Mouse (Mus musculus) stomach, postnatal 0 days (tissue): ENCODE results near the gene Nme8. TPM values are rescaled to one million over a fixed set of nuclear protein-coding genes. Genes with fewer than 3 reads are reported as not detected.

ENCODE experiments used
- ATAC-seq: fragments of 200-750 bp; cut with Nextera tagmentation; 2 replicates; pipeline ENCODE4 v1.8.0; 2017; ENCODE audit not compliant: low FRiP score, low TSS enrichment
- DNase-seq: peaks from one replicate; pipeline ENCODE4 v3.0.0-alpha.2; 2016; ENCODE audit warnings: low spot score
- H3K27ac ChIP-seq: fragments of 300-500 bp; sonication (generic); replicated peaks from 2 replicates; pipeline ENCODE4 v1.5.1; 2014; ENCODE audit warnings: mild to moderate bottlenecking, control low read depth
- H3K27me3 ChIP-seq: fragments of 300-500 bp; sonication (generic); 2 replicates; pipeline ENCODE4 v1.6.1; 2014; ENCODE audit warnings: low read length; ENCODE audit not compliant: control insufficient read depth, insufficient read depth
- H3K36me3 ChIP-seq: fragments of 300-500 bp; sonication (generic); 2 replicates; pipeline ENCODE4 v1.6.1; 2014; ENCODE audit warnings: low read length, mixed read lengths; ENCODE audit not compliant: control insufficient read depth, insufficient read depth
- H3K4me1 ChIP-seq: fragments of 300-500 bp; sonication (generic); replicated peaks from 2 replicates; pipeline ENCODE4 v1.6.1; 2014; ENCODE audit warnings: antibody characterized with exemption; ENCODE audit not compliant: control insufficient read depth, insufficient read depth
- H3K4me2 ChIP-seq: fragments of 300-500 bp; sonication (generic); replicated peaks from 2 replicates; pipeline ENCODE4 v1.6.1; 2014; ENCODE audit warnings: low read depth, mild to moderate bottlenecking, control low read depth, moderate library complexity
- H3K4me3 ChIP-seq: fragments of 300-500 bp; sonication (generic); 2 replicates; pipeline ENCODE4 v1.5.1; 2014; ENCODE audit warnings: low read depth, low read length, control low read depth
- H3K9ac ChIP-seq: fragments of 300-500 bp; sonication (generic); 2 replicates; pipeline ENCODE4 v1.6.1; 2014; ENCODE audit warnings: mild to moderate bottlenecking, low read length, control low read depth, mixed read lengths
- H3K9me3 ChIP-seq: fragments of 300-500 bp; sonication (generic); 2 replicates; pipeline ENCODE4 v1.6.1; 2016; ENCODE audit warnings: low read length; ENCODE audit not compliant: control insufficient read depth
- CTCF ChIP-seq: IDR thresholded peaks from 2 replicates; pipeline ENCODE4 v1.5.1; 2016; ENCODE audit warnings: antibody characterized with exemption, low read depth, mild to moderate bottlenecking, moderate library complexity
- EP300 ChIP-seq: optimal IDR thresholded peaks from 2 replicates; pipeline ENCODE3; 2016; ENCODE audit warnings: antibody characterized with exemption
- WGBS: fragments of 180-500 bp; shearing (Covaris S2); extraction: QIAGEN DNeasy Blood & Tissue Kit; methylation state at CpG from one replicate; pipeline ENCODE4 v1.1.7; 2014; 5-methylcytosine and 5-hydroxymethylcytosine counted together
- polyA plus RNA-seq: library from polyadenylated mRNA; unstranded; fragments of >200 nt; fragmentation: Nextera tagmentation; extraction: Ambion mirVana; gene quantifications from 2 replicates; pipeline ENCODE4 v1.2.1, GENCODE M21; 2015

The Nme8 gene
- polyA plus RNA-seq, 1 experiment from 2014 or later, result not detected

GRCm38 (mm10) chr13:19619216-19619927 is 78.2 kb downstream of the Nme8 start, which contains the start of gene Epdr1:
TSS of gene Epdr1 (minus strand) at chr13:19619927.
- ATAC-seq, result peak; percentile 88
- Histone ChIP-seq H3K4me2 (peak within 1 kb of the TSS; percentile 100), H3K36me3 (no peaks in the 10 kb centered on the region), H3K9ac (peak within 1 kb of the TSS; percentile 76), H3K4me1 (peaks cover 3% of the 10 kb centered on the region; the same call in 1 of the 2 replicates), H3K27ac (peak within 1 kb of the TSS; percentile 58), H3K27me3 (no peaks in the 10 kb centered on the region), H3K9me3 (no peaks in the 10 kb centered on the region), H3K4me3 (peak within 1 kb of the TSS; percentile 66)
- 0% methylated on average over 46 of the region's 46 CpGs for WGBS
- peak; percentile 72 for DNase-seq
- TF ChIP-seq CTCF, result peak; percentile 78
- TF ChIP-seq EP300, result no peak

GRCm38 (mm10) chr13:19618841-19619215 is 78.8 kb downstream of the Nme8 start:
- H3K9me3 ChIP-seq, result no peaks in the 10 kb centered on the region
- H3K4me3 ChIP-seq, result peak overlapping the region; percentile 66
- DNase-seq, result no peak
- no peaks in the 10 kb centered on the region for H3K36me3 ChIP-seq
- H3K9ac ChIP-seq, result peak overlapping the region; percentile 76
- H3K27me3 ChIP-seq, result no peaks in the 10 kb centered on the region
- H3K27ac ChIP-seq, result peak overlapping the region; percentile 58; the same call in 1 of the 2 replicates
- no peak for TF ChIP-seq EP300
- TF ChIP-seq CTCF, result no peak
- WGBS, result 11% methylated on average over 5 of the region's 5 CpGs
- peak overlapping the region; percentile 100 for H3K4me2 ChIP-seq
- ATAC-seq, result no peak
- peaks cover 3% of the 10 kb centered on the region; the same call in 1 of the 2 replicates for H3K4me1 ChIP-seq

GRCm38 (mm10) chr13:19618081-19618480 is 79.5 kb downstream of the Nme8 start:
- no peaks in the 10 kb centered on the region for H3K27me3 ChIP-seq
- H3K4me3 ChIP-seq, result no peak overlapping the region
- H3K9me3 ChIP-seq, result no peaks in the 10 kb centered on the region
- DNase-seq (no peak), ATAC-seq (no peak)
- no peak overlapping the region for H3K9ac ChIP-seq
- peaks cover under 1% of the 10 kb centered on the region; the same call in 1 of the 2 replicates for H3K4me1 ChIP-seq
- no peaks in the 10 kb centered on the region for H3K36me3 ChIP-seq
- TF ChIP-seq EP300, result no peak
- TF ChIP-seq CTCF, result no peak
- no peak overlapping the region for H3K27ac ChIP-seq
- WGBS, result 96% methylated on average over 4 of the region's 4 CpGs
- no peak overlapping the region for H3K4me2 ChIP-seq

- Histone ChIP-seq H3K27ac (no peak overlapping the region), H3K4me1 (no peaks in the 10 kb centered on the region), H3K4me3 (no peak overlapping the region), H3K27me3 (no peaks in the 10 kb centered on the region), H3K4me2 (no peak overlapping the region), H3K36me3 (no peaks in the 10 kb centered on the region), H3K9me3 (no peaks in the 10 kb centered on the region), H3K9ac (no peak overlapping the region)
- no peak for DNase-seq
- no peak for ATAC-seq
- 75% methylated on average over 1 of the region's 1 CpGs for WGBS
- TF ChIP-seq EP300 (no peak), CTCF (no peak)
Measured at GRCm38 (mm10) chr13:19614311-19614710, 83.3 kb downstream of the Nme8 start.

GRCm38 (mm10) chr13:19613426-19613825 is 84.2 kb downstream of the Nme8 start:
- Histone ChIP-seq H3K9ac (no peak overlapping the region), H3K4me2 (no peak overlapping the region), H3K27ac (no peak overlapping the region), H3K9me3 (no peaks in the 10 kb centered on the region), H3K27me3 (no peaks in the 10 kb centered on the region), H3K4me3 (no peak overlapping the region), H3K36me3 (no peaks in the 10 kb centered on the region), H3K4me1 (no peaks in the 10 kb centered on the region)
- DNase-seq, result no peak
- ATAC-seq, result no peak
- 73% methylated on average over 1 of the region's 1 CpGs for WGBS
- no peak for TF ChIP-seq CTCF
- TF ChIP-seq EP300, result no peak

GRCm38 (mm10) chr13:19612963-19613362 is 84.6 kb downstream of the Nme8 start:
- no peaks in the 10 kb centered on the region for H3K9me3 ChIP-seq
- no peaks in the 10 kb centered on the region for H3K4me1 ChIP-seq
- no peaks in the 10 kb centered on the region for H3K36me3 ChIP-seq
- H3K27me3 ChIP-seq, result no peaks in the 10 kb centered on the region
- ATAC-seq, result no peak
- H3K27ac ChIP-seq, result no peak overlapping the region
- 79% methylated on average over 3 of the region's 3 CpGs for WGBS
- no peak overlapping the region for H3K4me3 ChIP-seq
- no peak for TF ChIP-seq EP300
- no peak for TF ChIP-seq CTCF
- no peak overlapping the region for H3K4me2 ChIP-seq
- H3K9ac ChIP-seq, result no peak overlapping the region
- DNase-seq, result no peak
